Mouse (Mus musculus): ENCODE measurements around the gene Dcun1d3. TPM values are rescaled to one million over a fixed set of nuclear protein-coding genes. Genes with fewer than 3 reads are reported as not detected.
A peak's percentile ranks its signal among the peaks of the same experiment; 100 is the strongest.

Gene Dcun1d3
- polyA plus RNA-seq (2011; ENCODE audit: insufficient read depth, insufficient read length, low read depth, missing spikeins) = 31.2 and 37.9 TPM in 2 replicates

DNA sequence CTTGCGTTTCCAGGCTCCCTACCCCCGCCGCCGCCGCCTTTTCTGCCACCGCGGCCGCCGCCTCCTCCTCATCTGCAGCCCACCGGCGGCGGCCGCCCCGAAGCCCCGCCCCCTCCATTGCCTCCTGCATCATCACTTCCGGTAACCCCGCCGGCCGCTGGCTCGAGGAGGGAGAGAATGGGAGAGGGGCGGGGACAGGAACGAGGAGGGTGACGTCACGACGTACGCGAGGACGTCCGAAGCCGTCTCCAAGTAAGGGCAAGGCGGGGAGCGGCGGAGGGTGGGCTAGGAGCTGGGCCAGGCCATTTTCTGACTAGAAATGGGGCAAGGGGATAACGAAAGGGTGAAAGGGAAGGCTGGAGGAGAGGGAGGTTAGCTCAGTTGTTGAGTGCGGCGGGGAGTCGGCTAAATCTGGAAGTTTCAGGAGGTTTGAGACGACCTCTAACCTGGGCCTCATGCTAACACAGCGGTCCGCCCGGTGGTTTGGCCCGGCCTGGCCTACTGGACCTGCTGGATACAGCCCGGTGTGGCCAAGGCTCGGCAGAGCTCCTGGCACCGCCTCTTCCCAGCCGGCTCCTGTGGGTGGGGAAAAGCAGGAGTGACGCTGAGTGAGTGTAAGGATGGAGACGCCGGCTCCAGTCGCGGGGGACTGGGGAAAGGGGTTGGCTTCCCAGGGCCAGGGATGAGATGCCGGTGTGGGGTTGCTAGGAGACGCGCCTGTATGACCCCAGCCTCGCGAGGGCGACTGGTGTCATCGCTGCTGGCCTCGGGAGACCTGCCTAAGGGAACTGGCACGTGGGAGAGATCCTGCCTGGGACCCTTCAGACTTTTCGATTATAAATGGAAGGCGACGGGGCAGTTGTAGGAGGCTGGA is at the start of gene Dcun1d3, which contains the start of gene Lyrm1:
Gene Dcun1d3, minus strand, starts transcription at position 660 of the 874 bp plus-strand sequence.
Gene Lyrm1, plus strand, starts transcription at position 223 of the 874 bp plus-strand sequence.
- Histone ChIP-seq H3K27me3 (ENCODE audit: control insufficient read depth, insufficient read depth, low read length, poor library complexity, severe bottlenecking) (no peaks in the 10 kb centered on the region), H3K9ac (ENCODE audit: low read depth, poor library complexity, severe bottlenecking) (peak within 1 kb of the TSS; percentile 95), H3K4me3 (ENCODE audit: low read depth, low read length) (peak within 1 kb of the TSS; percentile 95), H3K9me3 (replicated peaks; ENCODE audit: control insufficient read depth, insufficient read depth, low read length, poor library complexity, severe bottlenecking) (no peaks in the 10 kb centered on the region), H3K36me3 (ENCODE audit: control insufficient read depth, insufficient read depth, low read length, poor library complexity, severe bottlenecking) (no peaks in the 10 kb centered on the region; the same call in 1 of the 2 replicates), H3K27ac (ENCODE audit: insufficient read depth, low read length) (peak within 1 kb of the TSS; percentile 88), H3K4me1 (ENCODE audit: control insufficient read depth, insufficient read depth, low read length) (peaks cover 2% of the 10 kb centered on the region)
- TF ChIP-seq POLR2A (IDR thresholded peaks at IDR 0.05; ENCODE audit: insufficient read depth, low read length) = no peak
- no peak for TF ChIP-seq CTCF (IDR thresholded peaks at IDR 0.05; ENCODE audit: low read depth, low read length)
- TF ChIP-seq EP300 (IDR thresholded peaks at IDR 0.05; ENCODE audit: insufficient read depth, low read depth, low read length) = no peak

GRCm38 (mm10) chr7:119941569-119941968 is 45.5 kb upstream of the Dcun1d3 start:
- Histone ChIP-seq H3K36me3 (ENCODE audit: control insufficient read depth, insufficient read depth, low read length, poor library complexity, severe bottlenecking) (no peaks in the 10 kb centered on the region), H3K4me1 (ENCODE audit: control insufficient read depth, insufficient read depth, low read length) (no peaks in the 10 kb centered on the region), H3K4me3 (ENCODE audit: low read depth, low read length) (no peak overlapping the region), H3K9ac (ENCODE audit: low read depth, poor library complexity, severe bottlenecking) (no peak overlapping the region), H3K9me3 (replicated peaks; ENCODE audit: control insufficient read depth, insufficient read depth, low read length, poor library complexity, severe bottlenecking) (no peaks in the 10 kb centered on the region), H3K27me3 (ENCODE audit: control insufficient read depth, insufficient read depth, low read length, poor library complexity, severe bottlenecking) (no peaks in the 10 kb centered on the region; the same call in 1 of the 2 replicates), H3K27ac (ENCODE audit: insufficient read depth, low read length) (no peak overlapping the region)
- TF ChIP-seq POLR2A (IDR thresholded peaks at IDR 0.05; ENCODE audit: insufficient read depth, low read length) (no peak), EP300 (IDR thresholded peaks at IDR 0.05; ENCODE audit: insufficient read depth, low read depth, low read length) (peak; percentile 60)

GRCm38 (mm10) chr7:119937036-119937435 is 40.9 kb upstream of the Dcun1d3 start:
- Histone ChIP-seq H3K36me3 (ENCODE audit: control insufficient read depth, insufficient read depth, low read length, poor library complexity, severe bottlenecking) (no peaks in the 10 kb centered on the region), H3K27me3 (ENCODE audit: control insufficient read depth, insufficient read depth, low read length, poor library complexity, severe bottlenecking) (no peaks in the 10 kb centered on the region), H3K27ac (ENCODE audit: insufficient read depth, low read length) (no peak overlapping the region), H3K4me1 (ENCODE audit: control insufficient read depth, insufficient read depth, low read length) (no peaks in the 10 kb centered on the region), H3K4me3 (ENCODE audit: low read depth, low read length) (no peak overlapping the region), H3K9ac (ENCODE audit: low read depth, poor library complexity, severe bottlenecking) (no peak overlapping the region), H3K9me3 (replicated peaks; ENCODE audit: control insufficient read depth, insufficient read depth, low read length, poor library complexity, severe bottlenecking) (no peaks in the 10 kb centered on the region)
- TF ChIP-seq EP300 (IDR thresholded peaks at IDR 0.05; ENCODE audit: insufficient read depth, low read depth, low read length) = no peak
- TF ChIP-seq POLR2A (IDR thresholded peaks at IDR 0.05; ENCODE audit: insufficient read depth, low read length) = no peak
- no peak for TF ChIP-seq CTCF (IDR thresholded peaks at IDR 0.05; ENCODE audit: low read depth, low read length)

DNA sequence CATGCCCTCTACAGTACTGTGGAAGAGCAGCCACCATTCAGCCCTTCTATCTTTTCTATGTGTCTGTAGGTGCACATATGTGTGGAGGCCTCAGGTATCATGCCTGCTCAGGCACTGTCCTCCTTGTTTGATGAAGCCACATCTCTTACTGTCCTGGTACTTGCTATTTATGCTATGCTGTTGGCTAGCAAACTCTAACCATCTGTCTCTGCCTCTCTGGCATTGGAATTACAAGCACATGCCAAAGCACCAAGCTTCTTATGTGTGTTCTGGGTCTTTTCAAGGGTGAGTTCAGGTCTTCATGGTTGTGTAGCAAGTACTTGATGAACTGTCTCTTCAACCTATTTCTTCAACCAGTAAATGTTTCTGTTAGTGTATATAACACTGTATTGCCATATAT is 40.2 kb upstream of the Dcun1d3 start:
- TF ChIP-seq POLR2A (IDR thresholded peaks at IDR 0.05; ENCODE audit: insufficient read depth, low read length) = no peak
- no peak for TF ChIP-seq CTCF (IDR thresholded peaks at IDR 0.05; ENCODE audit: low read depth, low read length)
- no peak for TF ChIP-seq EP300 (IDR thresholded peaks at IDR 0.05; ENCODE audit: insufficient read depth, low read depth, low read length)

GRCm38 (mm10) chr7:119928783-119929440 is 32.8 kb upstream of the Dcun1d3 start:
- H3K9me3 ChIP-seq (replicated peaks; ENCODE audit: control insufficient read depth, insufficient read depth, low read length, poor library complexity, severe bottlenecking) = no peaks in the 10 kb centered on the region
- no peak overlapping the region for H3K9ac ChIP-seq (ENCODE audit: low read depth, poor library complexity, severe bottlenecking)
- H3K4me1 ChIP-seq (ENCODE audit: control insufficient read depth, insufficient read depth, low read length) = no peaks in the 10 kb centered on the region
- H3K36me3 ChIP-seq (ENCODE audit: control insufficient read depth, insufficient read depth, low read length, poor library complexity, severe bottlenecking) = no peaks in the 10 kb centered on the region
- H3K4me3 ChIP-seq (ENCODE audit: low read depth, low read length) = no peak overlapping the region
- H3K27me3 ChIP-seq (ENCODE audit: control insufficient read depth, insufficient read depth, low read length, poor library complexity, severe bottlenecking) = no peaks in the 10 kb centered on the region
- no peak overlapping the region for H3K27ac ChIP-seq (ENCODE audit: insufficient read depth, low read length)
- TF ChIP-seq POLR2A (IDR thresholded peaks at IDR 0.05; ENCODE audit: insufficient read depth, low read length) (no peak), EP300 (IDR thresholded peaks at IDR 0.05; ENCODE audit: insufficient read depth, low read depth, low read length) (no peak), CTCF (IDR thresholded peaks at IDR 0.05; ENCODE audit: low read depth, low read length) (no peak)

More for the DNA sequence above, 40.2 kb upstream of the Dcun1d3 start:
- Histone ChIP-seq H3K9me3 (replicated peaks; ENCODE audit: control insufficient read depth, insufficient read depth, low read length, poor library complexity, severe bottlenecking) (no peaks in the 10 kb centered on the region), H3K4me1 (ENCODE audit: control insufficient read depth, insufficient read depth, low read length) (no peaks in the 10 kb centered on the region), H3K4me3 (ENCODE audit: low read depth, low read length) (no peak overlapping the region), H3K27me3 (ENCODE audit: control insufficient read depth, insufficient read depth, low read length, poor library complexity, severe bottlenecking) (no peaks in the 10 kb centered on the region), H3K36me3 (ENCODE audit: control insufficient read depth, insufficient read depth, low read length, poor library complexity, severe bottlenecking) (no peaks in the 10 kb centered on the region), H3K9ac (ENCODE audit: low read depth, poor library complexity, severe bottlenecking) (no peak overlapping the region), H3K27ac (ENCODE audit: insufficient read depth, low read length) (no peak overlapping the region)

Measured in ES-Bruce4 (cell line).